Mouse (Mus musculus): Measurements from ENCODE around the gene Gls2.
A peak's percentile ranks its signal among the peaks of the same experiment; 100 is the strongest.
"Not testable (repeated sequence)": the region's sequence is repeated elsewhere in the genome, so short reads cannot be mapped to it uniquely, and the experiment has no call there.

The Gls2 gene

GRCm38 (mm10) chr10:128194551-128195461, 549 bp downstream of the Gls2 start:
- DNase-seq (ENCODE audit: extremely low read depth, low read depth): no peak

- no peak for DNase-seq (ENCODE audit: extremely low read depth, low read depth)
Measured at GRCm38 (mm10) chr10:128201856-128202255, 7.6 kb downstream of the Gls2 start.

- no peak for DNase-seq (ENCODE audit: extremely low read depth, low read depth)
Measured at GRCm38 (mm10) chr10:128204941-128205340, 10.7 kb downstream of the Gls2 start.

GRCm38 (mm10) chr10:128208326-128208725, 14.1 kb downstream of the Gls2 start:
- no peak for DNase-seq (ENCODE audit: extremely low read depth, low read depth)

GRCm38 (mm10) chr10:128209311-128210009, 15.2 kb downstream of the Gls2 start:
- DNase-seq (ENCODE audit: extremely low read depth, low read depth): no peak

- no peak for DNase-seq (ENCODE audit: extremely low read depth, low read depth)
Measured at GRCm38 (mm10) chr10:128210131-128210530, 15.9 kb downstream of the Gls2 start.

- no peak for DNase-seq (ENCODE audit: extremely low read depth, low read depth)
Measured at GRCm38 (mm10) chr10:128210954-128211353, 16.7 kb downstream of the Gls2 start.

- peak; percentile 84 for DNase-seq (ENCODE audit: extremely low read depth, low read depth)
Measured at GRCm38 (mm10) chr10:128211390-128212108, 17.3 kb downstream of the Gls2 start, which contains the start of gene Spryd4. Spryd4 (minus strand) TSS chr10:128211807.

GRCm38 (mm10) chr10:128212148-128212547, 17.9 kb downstream of the Gls2 start:
- no peak for DNase-seq (ENCODE audit: extremely low read depth, low read depth)

- DNase-seq (ENCODE audit: extremely low read depth, low read depth): peak; percentile 79
Measured at GRCm38 (mm10) chr10:128212871-128213323, 18.6 kb downstream of the Gls2 start.

GRCm38 (mm10) chr10:128214112-128214511, 19.9 kb downstream of the Gls2 start:
- DNase-seq (ENCODE audit: extremely low read depth, low read depth): not testable (repeated sequence)

GRCm38 (mm10) chr10:128214981-128215380, 20.7 kb downstream of the Gls2 start:
- no peak for DNase-seq (ENCODE audit: extremely low read depth, low read depth)

GRCm38 (mm10) chr10:128218387-128219117, 24.3 kb downstream of the Gls2 start:
- DNase-seq (ENCODE audit: extremely low read depth, low read depth): peak; percentile 90

- no peak for DNase-seq (ENCODE audit: extremely low read depth, low read depth)
Measured at GRCm38 (mm10) chr10:128221533-128222286, 27.5 kb downstream of the Gls2 start.

- no peak for DNase-seq (ENCODE audit: extremely low read depth, low read depth)
Measured at GRCm38 (mm10) chr10:128225064-128225463, 30.8 kb downstream of the Gls2 start.

GRCm38 (mm10) chr10:128225538-128225937, 31.3 kb downstream of the Gls2 start, which contains the start of gene Mip:
Mip (plus strand) TSS chr10:128225838.
- no peak for DNase-seq (ENCODE audit: extremely low read depth, low read depth)

GRCm38 (mm10) chr10:128227592-128227991, 33.3 kb downstream of the Gls2 start:
- DNase-seq (ENCODE audit: extremely low read depth, low read depth): no peak

- no peak for DNase-seq (ENCODE audit: extremely low read depth, low read depth)
Measured at GRCm38 (mm10) chr10:128228009-128228408, 33.8 kb downstream of the Gls2 start.

GRCm38 (mm10) chr10:128230582-128230981, 36.3 kb downstream of the Gls2 start:
- DNase-seq (ENCODE audit: extremely low read depth, low read depth): no peak

GRCm38 (mm10) chr10:128231146-128231545, 36.9 kb downstream of the Gls2 start:
- DNase-seq (ENCODE audit: extremely low read depth, low read depth): no peak
